Mouse (Mus musculus) bone marrow, adult 2 months (tissue): ENCODE measurements around the gene Pml. TPM values are rescaled to one million over a fixed set of nuclear protein-coding genes. Genes with fewer than 3 reads are reported as not detected.

ENCODE experiments used
- H3K27ac ChIP-seq: fragments of 200-500 bp; 2 replicates; pipeline ENCODE4 v1.5.1; 2012; ENCODE audit warnings: low read depth, mild to moderate bottlenecking, control low read depth, inconsistent platforms, low read length; ENCODE audit not compliant: control insufficient read depth, poor library complexity, insufficient read depth
- H3K4me1 ChIP-seq: fragments of 200-500 bp; 2 replicates; pipeline ENCODE4 v1.6.1; 2011; ENCODE audit warnings: low read length; ENCODE audit not compliant: control insufficient read depth, insufficient read depth
- H3K4me3 ChIP-seq: fragments of 200-500 bp; replicated peaks from 2 replicates; pipeline ENCODE3; 2011; ENCODE audit warnings: mild to moderate bottlenecking, low read depth, low read length, control low read depth; ENCODE audit not compliant: control insufficient read depth
- CTCF ChIP-seq: fragments of 200-500 bp; IDR thresholded peaks from 2 replicates; pipeline ENCODE4 v1.5.1; 2011; ENCODE audit warnings: low read length, control low read depth; ENCODE audit not compliant: control insufficient read depth, insufficient read depth
- POLR2A ChIP-seq: fragments of 200-500 bp; IDR thresholded peaks from 2 replicates; pipeline ENCODE4 v1.6.1; 2011; ENCODE audit warnings: low read depth, mild to moderate bottlenecking, control low read depth, low read length, borderline replicate concordance; ENCODE audit not compliant: control insufficient read depth
- WGBS: fragments of 180-500 bp; shearing (Covaris S2); methylation state at CpG from one replicate; pipeline ENCODE4 v1.1.7; 2018; 5-methylcytosine and 5-hydroxymethylcytosine counted together
- polyA plus RNA-seq: library from polyadenylated mRNA; stranded (reverse); fragments of >200 nt; gene quantifications from 2 replicates; pipeline ENCODE4 v1.2.4, GENCODE M21; 2011; ENCODE audit warnings: low replicate concordance; ENCODE audit not compliant: missing spikeins, insufficient read depth, insufficient read length

Pml gene
- polyA plus RNA-seq, 1 experiment, result 92.4 TPM

- no peaks in the 10 kb centered on the region; the same call in 1 of the 2 replicates for H3K4me1 ChIP-seq
- no peak for TF ChIP-seq CTCF
- TF ChIP-seq POLR2A, result no peak
- WGBS, result 87% methylated on average over 7 of the region's 7 CpGs
- H3K27ac ChIP-seq, result no peak overlapping the region
- H3K4me3 ChIP-seq, result no peak overlapping the region
Measured at GRCm38 (mm10) chr9:58283431-58283830, 33.8 kb upstream of the Pml start.

- WGBS, result 46% methylated on average over 3 of the region's 3 CpGs
- H3K4me1 ChIP-seq, result no peaks in the 10 kb centered on the region; the same call in 1 of the 2 replicates
- TF ChIP-seq CTCF (peak; percentile 70), POLR2A (no peak)
- no peak overlapping the region for H3K4me3 ChIP-seq
- no peak overlapping the region for H3K27ac ChIP-seq
Measured at GRCm38 (mm10) chr9:58281597-58281996, 32.0 kb upstream of the Pml start.

GRCm38 (mm10) chr9:58280259-58281109 lies 30.9 kb upstream of the Pml start:
- Histone ChIP-seq H3K27ac (no peak overlapping the region), H3K4me1 (peaks cover 5% of the 10 kb centered on the region), H3K4me3 (no peak overlapping the region)
- 28% methylated on average over 9 of the region's 9 CpGs for WGBS
- TF ChIP-seq POLR2A (no peak), CTCF (peak; percentile 67)

DNA sequence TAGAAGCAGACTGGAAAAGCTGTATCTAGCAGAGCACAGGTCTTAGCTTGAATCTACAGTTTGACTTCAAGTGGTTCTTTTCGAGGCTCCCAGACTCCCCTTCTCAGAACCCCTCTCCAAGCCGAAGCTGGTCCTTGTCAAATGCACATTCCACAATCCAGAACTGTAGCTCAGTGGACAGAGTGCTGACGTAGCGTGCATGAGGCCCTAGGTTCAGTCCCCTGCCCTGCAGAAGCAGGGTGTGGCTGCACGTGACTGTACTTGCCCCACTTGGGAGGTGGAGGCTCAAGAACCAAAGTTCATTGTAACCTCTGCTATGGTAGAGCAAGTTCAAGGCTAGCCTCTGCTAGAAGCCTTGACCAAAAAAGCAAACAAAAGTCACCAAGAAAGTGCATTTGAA lies 30.2 kb upstream of the Pml start:
- 72% methylated on average over 5 of the region's 5 CpGs for WGBS
- H3K27ac ChIP-seq, result no peak overlapping the region
- H3K4me3 ChIP-seq, result no peak overlapping the region
- H3K4me1 ChIP-seq, result peaks cover 6% of the 10 kb centered on the region
- TF ChIP-seq POLR2A (no peak), CTCF (no peak)

GRCm38 (mm10) chr9:58278821-58279723 lies 29.5 kb upstream of the Pml start:
- Histone ChIP-seq H3K27ac (no peak overlapping the region), H3K4me1 (peaks cover 6% of the 10 kb centered on the region), H3K4me3 (no peak overlapping the region)
- TF ChIP-seq CTCF (no peak), POLR2A (no peak)
- WGBS, result 75% methylated on average over 4 of the region's 4 CpGs

- no peak overlapping the region for H3K4me3 ChIP-seq
- WGBS, result 84% methylated on average over 4 of the region's 4 CpGs
- peaks cover 8% of the 10 kb centered on the region for H3K4me1 ChIP-seq
- no peak overlapping the region for H3K27ac ChIP-seq
- TF ChIP-seq POLR2A (no peak), CTCF (no peak)
Measured at GRCm38 (mm10) chr9:58278313-58278712, 28.7 kb upstream of the Pml start.

GRCm38 (mm10) chr9:58276346-58276745 lies 26.8 kb upstream of the Pml start:
- Histone ChIP-seq H3K27ac (peak overlapping the region; percentile 78), H3K4me1 (peaks cover 10% of the 10 kb centered on the region), H3K4me3 (no peak overlapping the region)
- TF ChIP-seq CTCF (no peak), POLR2A (no peak)
- 44% methylated on average over 5 of the region's 5 CpGs for WGBS

DNA sequence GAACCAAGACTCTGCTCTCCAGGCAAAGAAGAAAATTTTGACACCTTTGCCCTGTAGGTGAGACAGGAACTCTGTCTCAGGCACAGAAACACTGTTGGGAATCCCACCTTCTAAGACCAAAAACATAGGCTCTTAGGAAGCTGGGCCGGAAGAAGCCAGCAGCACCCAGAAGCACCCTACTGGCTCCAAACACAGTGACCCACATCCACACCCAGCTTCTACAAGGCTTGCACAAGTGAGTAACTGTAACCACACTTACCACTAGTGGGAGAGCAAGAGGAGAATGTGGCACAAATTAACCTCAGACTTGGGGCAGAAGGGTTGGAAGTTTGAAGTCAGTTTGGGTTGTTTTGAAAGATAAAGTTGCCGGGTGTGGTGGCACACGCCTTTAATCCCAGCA lies 26.2 kb upstream of the Pml start:
- Histone ChIP-seq H3K4me3 (peak overlapping the region; percentile 33), H3K27ac (peak overlapping the region; percentile 94), H3K4me1 (peaks cover 10% of the 10 kb centered on the region)
- TF ChIP-seq CTCF, result no peak
- no peak for TF ChIP-seq POLR2A
- WGBS, result 3% methylated on average over 3 of the region's 3 CpGs
